Mouse (Mus musculus) stomach, embryonic 16.5 days (tissue): ENCODE data around the gene Taldo1. TPM values are rescaled to one million over a fixed set of nuclear protein-coding genes. Genes with fewer than 3 reads are reported as not detected.

Source experiments
- ATAC-seq: fragments of 200-750 bp; cut with Nextera tagmentation; 2 replicates; pipeline ENCODE4 v1.8.0; 2017; ENCODE audit warnings: moderate number of reproducible peaks, moderate TSS enrichment; ENCODE audit not compliant: insufficient read depth, low FRiP score
- H3K27ac ChIP-seq: fragments of 300-500 bp; sonication (generic); 2 replicates; pipeline ENCODE4 v1.5.1; 2014; ENCODE audit warnings: low read length
- H3K27me3 ChIP-seq: fragments of 300-500 bp; sonication (generic); 2 replicates; pipeline ENCODE4 v1.6.1; 2014; ENCODE audit warnings: low read length, control low read depth, mixed read lengths; ENCODE audit not compliant: control insufficient read depth, insufficient read depth
- H3K36me3 ChIP-seq: fragments of 300-500 bp; sonication (generic); 2 replicates; pipeline ENCODE4 v1.6.1; 2014; ENCODE audit warnings: low read length; ENCODE audit not compliant: control insufficient read depth, insufficient read depth
- H3K4me1 ChIP-seq: fragments of 300-500 bp; sonication (generic); 2 replicates; pipeline ENCODE4 v1.6.1; 2014; ENCODE audit warnings: low read length, control low read depth, mixed read lengths; ENCODE audit not compliant: control insufficient read depth, insufficient read depth
- H3K4me2 ChIP-seq: fragments of 300-500 bp; sonication (generic); 2 replicates; pipeline ENCODE4 v1.6.1; 2014; ENCODE audit warnings: low read depth, low read length, mixed read lengths
- H3K4me3 ChIP-seq: fragments of 300-500 bp; sonication (generic); replicated peaks from 2 replicates; pipeline ENCODE4 v1.5.1; 2014; ENCODE audit warnings: mild to moderate bottlenecking, low read length
- H3K9ac ChIP-seq: fragments of 300-500 bp; sonication (generic); 2 replicates; pipeline ENCODE4 v1.6.1; 2014; ENCODE audit warnings: low read length
- H3K9me3 ChIP-seq: fragments of 300-500 bp; sonication (generic); replicated peaks from 2 replicates; pipeline ENCODE4 v1.6.1; 2016; ENCODE audit warnings: low read length, control low read depth; ENCODE audit not compliant: control insufficient read depth
- WGBS: fragments of 180-500 bp; shearing (Covaris S2); extraction: QIAGEN DNeasy Blood & Tissue Kit; methylation state at CpG from one replicate; pipeline ENCODE4 v1.1.7; 2014; 5-methylcytosine and 5-hydroxymethylcytosine counted together
- polyA plus RNA-seq: library from polyadenylated mRNA; unstranded; fragments of >200 nt; fragmentation: Nextera tagmentation; extraction: Ambion mirVana; gene quantifications from 2 replicates; pipeline ENCODE4 v1.2.1, GENCODE M21; 2015

The Taldo1 gene
- 399 and 400 TPM in 2 replicates for polyA plus RNA-seq

- no peaks in the 10 kb centered on the region for H3K27me3 ChIP-seq
- peaks cover 14% of the 10 kb centered on the region for H3K4me1 ChIP-seq
- H3K9me3 ChIP-seq = no peaks in the 10 kb centered on the region
- 0 out of 2 replicates have a peak, but pooled peaks cover 6% of the 10 kb centered on the region for H3K36me3 ChIP-seq
- H3K9ac ChIP-seq = peak within 1 kb of the TSS; percentile 82
- under 1% methylated on average over 57 of the region's 57 CpGs for WGBS
- peak within 1 kb of the TSS; percentile 86 for H3K4me3 ChIP-seq
- peak within 1 kb of the TSS; percentile 80 for H3K27ac ChIP-seq
- H3K4me2 ChIP-seq = peak within 1 kb of the TSS; percentile 98
- peak; percentile 96 for ATAC-seq
Measured at GRCm38 (mm10) chr7:141391625-141392551, at the start of gene Taldo1. Gene Taldo1, plus strand, starts transcription at chr7:141392199.

- Histone ChIP-seq H3K4me2 (no peak overlapping the region), H3K36me3 (no peaks in the 10 kb centered on the region), H3K4me3 (no peak overlapping the region), H3K4me1 (peaks cover 17% of the 10 kb centered on the region), H3K9ac (no peak overlapping the region), H3K27ac (peak overlapping the region; percentile 4; the same call in 1 of the 2 replicates), H3K27me3 (no peaks in the 10 kb centered on the region), H3K9me3 (no peaks in the 10 kb centered on the region)
- ATAC-seq = no peak
- 84% methylated on average over 2 of the region's 2 CpGs for WGBS
Measured at GRCm38 (mm10) chr7:141343230-141343629, 48.8 kb upstream of the Taldo1 start.

GRCm38 (mm10) chr7:141343696-141344095 is 48.3 kb upstream of the Taldo1 start:
- no peak overlapping the region for H3K9ac ChIP-seq
- H3K4me2 ChIP-seq = no peak overlapping the region

GRCm38 (mm10) chr7:141344787-141345186 is 47.2 kb upstream of the Taldo1 start:
- H3K4me3 ChIP-seq = no peak overlapping the region
- 88% methylated on average over 5 of the region's 5 CpGs for WGBS
- no peaks in the 10 kb centered on the region for H3K36me3 ChIP-seq
- H3K9ac ChIP-seq = no peak overlapping the region
- no peak for ATAC-seq
- H3K4me2 ChIP-seq = no peak overlapping the region
- no peaks in the 10 kb centered on the region for H3K27me3 ChIP-seq
- no peaks in the 10 kb centered on the region for H3K9me3 ChIP-seq
- H3K4me1 ChIP-seq = peaks cover 9% of the 10 kb centered on the region; the same call in 1 of the 2 replicates
- no peak overlapping the region for H3K27ac ChIP-seq

More at GRCm38 (mm10) chr7:141343696-141344095, 48.3 kb upstream of the Taldo1 start:
- no peaks in the 10 kb centered on the region for H3K27me3 ChIP-seq
- H3K4me3 ChIP-seq = no peak overlapping the region
- 0 out of 2 replicates have a peak overlapping the region, but pooled peaks have one; percentile 4 for H3K27ac ChIP-seq
- no peaks in the 10 kb centered on the region for H3K36me3 ChIP-seq
- peaks cover 12% of the 10 kb centered on the region for H3K4me1 ChIP-seq
- 56% methylated on average over 7 of the region's 7 CpGs for WGBS
- ATAC-seq = no peak
- no peaks in the 10 kb centered on the region for H3K9me3 ChIP-seq

- Histone ChIP-seq H3K4me3 (no peak overlapping the region), H3K4me1 (no peaks in the 10 kb centered on the region; the same call in 1 of the 2 replicates), H3K4me2 (no peak overlapping the region), H3K27ac (peak overlapping the region; percentile 39; the same call in 1 of the 2 replicates), H3K9ac (no peak overlapping the region), H3K27me3 (no peaks in the 10 kb centered on the region), H3K9me3 (no peaks in the 10 kb centered on the region), H3K36me3 (no peaks in the 10 kb centered on the region)
- 54% methylated on average over 6 of the region's 6 CpGs for WGBS
- peak; percentile 77 for ATAC-seq
Measured at GRCm38 (mm10) chr7:141351061-141351460, 40.9 kb upstream of the Taldo1 start.

- no peak for ATAC-seq
- Histone ChIP-seq H3K27ac (no peak overlapping the region), H3K4me2 (no peak overlapping the region), H3K4me3 (no peak overlapping the region), H3K27me3 (no peaks in the 10 kb centered on the region), H3K9me3 (no peaks in the 10 kb centered on the region), H3K9ac (no peak overlapping the region), H3K4me1 (no peaks in the 10 kb centered on the region; the same call in 1 of the 2 replicates), H3K36me3 (no peaks in the 10 kb centered on the region)
- 81% methylated on average over 8 of the region's 8 CpGs for WGBS
Measured at GRCm38 (mm10) chr7:141355051-141355450, 36.9 kb upstream of the Taldo1 start.

GRCm38 (mm10) chr7:141355626-141356326 is 36.2 kb upstream of the Taldo1 start:
- Histone ChIP-seq H3K4me2 (no peak overlapping the region), H3K4me3 (no peak overlapping the region), H3K9ac (no peak overlapping the region), H3K27ac (no peak overlapping the region), H3K4me1 (no peaks in the 10 kb centered on the region; the same call in 1 of the 2 replicates), H3K36me3 (no peaks in the 10 kb centered on the region), H3K9me3 (no peaks in the 10 kb centered on the region), H3K27me3 (no peaks in the 10 kb centered on the region)
- WGBS = 62% methylated on average over 12 of the region's 12 CpGs
- ATAC-seq = no peak

- WGBS = 70% methylated on average over 14 of the region's 14 CpGs
- Histone ChIP-seq H3K4me1 (no peaks in the 10 kb centered on the region), H3K36me3 (no peaks in the 10 kb centered on the region), H3K4me2 (no peak overlapping the region), H3K9ac (no peak overlapping the region), H3K4me3 (no peak overlapping the region), H3K27me3 (no peaks in the 10 kb centered on the region), H3K9me3 (no peaks in the 10 kb centered on the region), H3K27ac (no peak overlapping the region)
- no peak for ATAC-seq
Measured at GRCm38 (mm10) chr7:141356971-141357370, 35.0 kb upstream of the Taldo1 start.

GRCm38 (mm10) chr7:141361510-141361909 is 30.5 kb upstream of the Taldo1 start:
- no peak overlapping the region for H3K4me3 ChIP-seq
- no peaks in the 10 kb centered on the region for H3K4me1 ChIP-seq
- no peak overlapping the region for H3K9ac ChIP-seq
- H3K27ac ChIP-seq = no peak overlapping the region; the same call in 1 of the 2 replicates
- H3K36me3 ChIP-seq = no peaks in the 10 kb centered on the region
- H3K9me3 ChIP-seq = no peaks in the 10 kb centered on the region
- no peak overlapping the region for H3K4me2 ChIP-seq
- no peaks in the 10 kb centered on the region for H3K27me3 ChIP-seq
- ATAC-seq = peak; percentile 75
- WGBS = 16% methylated on average over 24 of the region's 24 CpGs
